Mouse (Mus musculus) lung, adult 10 weeks (tissue): Measurements from ENCODE around the gene Anapc13. TPM values are rescaled to one million over a fixed set of nuclear protein-coding genes. Genes with fewer than 3 reads are reported as not detected.

Source experiments
- polyA plus RNA-seq: library from polyadenylated mRNA; stranded (reverse); fragments of 350-450 nt; fragmentation: Illumina TruSeq; extraction: RNeasy Lipid Tissue Mini Kit (QIAGEN cat#74804); gene quantifications from one replicate; pipeline ENCODE4 v1.2.3, GENCODE M21; 2014; ENCODE audit warnings: low read depth, low replicate concordance; ENCODE audit not compliant: insufficient read depth

Gene Anapc13
- polyA plus RNA-seq, result 135 TPM

DNA sequence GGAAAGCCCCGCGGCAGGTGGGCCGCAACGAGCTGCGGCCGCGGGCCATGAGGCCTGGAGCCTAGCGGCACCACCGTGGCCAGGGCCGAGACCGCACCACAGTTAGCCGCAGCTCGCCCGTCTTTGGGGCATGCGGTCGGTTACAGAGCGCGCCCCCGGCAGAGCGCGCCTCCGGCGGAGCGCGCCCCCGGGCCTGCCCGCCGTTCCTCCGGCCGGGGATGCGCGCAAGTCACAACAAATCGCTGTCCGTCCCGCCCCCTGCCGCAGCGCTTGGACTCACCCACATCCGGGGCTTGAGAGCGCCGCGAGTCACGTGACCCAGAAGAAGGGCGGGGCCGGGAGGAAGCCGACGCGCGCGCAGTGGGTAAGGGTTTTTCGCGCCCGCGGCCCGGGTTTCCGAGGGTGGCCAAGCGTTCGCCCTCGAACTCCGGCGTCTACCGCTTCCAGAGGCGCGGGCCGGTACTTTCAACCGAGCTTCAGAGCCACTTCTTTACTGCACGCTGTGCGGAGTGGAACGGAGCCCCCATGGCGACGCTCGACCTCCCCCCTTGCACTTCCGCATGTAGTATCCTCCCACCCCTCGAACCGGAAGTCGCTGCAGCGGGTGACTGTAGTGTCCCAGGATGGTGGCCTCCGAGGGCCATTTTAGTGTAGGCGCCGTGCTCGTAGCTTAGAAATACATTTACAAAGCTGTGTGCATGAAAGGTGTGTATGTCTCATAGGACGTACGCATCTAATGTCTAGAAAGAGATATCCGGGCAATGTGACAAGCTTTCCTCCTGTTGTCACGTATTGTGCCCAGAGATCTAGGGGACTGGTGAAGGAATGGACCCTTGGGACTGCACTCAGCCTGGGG lies at the start of gene Anapc13, which contains the start of gene Cep63:
Anapc13 (plus strand) TSS at position 314 of the 856 bp plus-strand sequence.
Cep63 (minus strand) TSS at position 552 of the 856 bp plus-strand sequence.

Other genes starting within 250 kb of the Anapc13 start
- gene Ky, start 120.5 kb upstream of the Anapc13 start, polyA plus RNA-seq, result 0.39 TPM
- 26.8 TPM for gene Cep63, start 238 bp downstream of the Anapc13 start, polyA plus RNA-seq
- 55.9 TPM for gene Amotl2, start 90.4 kb downstream of the Anapc13 start, polyA plus RNA-seq
- 56.7 TPM for gene Ryk, start 208.6 kb downstream of the Anapc13 start, polyA plus RNA-seq